Mouse (Mus musculus) bone marrow macrophage, adult 2 months (primary cell): ENCODE measurements around the gene Brd4.

Experiments used
- CTCF ChIP-seq: IDR thresholded peaks from 2 replicates; pipeline ENCODE4 v1.5.1; 2012; ENCODE audit warnings: low read depth, mild to moderate bottlenecking, low read length, moderate library complexity
- POLR2A ChIP-seq: IDR thresholded peaks from 2 replicates; pipeline ENCODE4 v1.6.1; 2012; ENCODE audit warnings: mild to moderate bottlenecking, low read depth, low read length, borderline replicate concordance

- no peak for TF ChIP-seq CTCF
- no peak for TF ChIP-seq POLR2A
Measured at GRCm38 (mm10) chr17:32229256-32229655, 55.3 kb downstream of the Brd4 start.
